13 mouse cellular contexts compared by ENCODE assay signal in the genomic region with DNA sequence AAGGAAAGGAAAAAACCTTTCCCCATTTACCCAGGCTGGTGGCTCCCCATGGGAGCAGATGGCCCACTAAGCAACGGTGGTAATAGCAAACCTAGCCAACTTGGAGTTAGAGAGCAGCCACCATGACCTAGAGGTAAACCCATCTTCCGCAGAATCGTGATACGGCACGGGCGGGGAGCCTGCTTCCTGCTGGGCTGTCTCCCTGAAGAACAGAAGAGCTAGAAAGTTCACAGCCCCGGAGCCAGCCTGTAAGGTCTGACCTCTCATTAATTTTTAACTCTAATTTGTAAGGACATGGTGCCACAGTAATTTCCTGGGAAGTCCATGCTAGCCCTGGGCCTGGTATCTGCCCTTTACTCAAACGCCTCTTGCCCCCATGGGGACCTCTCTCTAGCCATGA. TPM values are rescaled to one million over a fixed set of nuclear protein-coding genes. Genes with fewer than 3 reads are reported as not detected.
DNase-seq lines count a peak whose midpoint lies in the region; ATAC-seq and TF ChIP-seq lines count a peak whose summit lies in the region.
"Had no signal": no experiment of that assay in that cellular context is flagged by ENCODE, and none has a peak within 500 bp of the region (broad histone marks: within the 10 kb centered on the region; RNA-seq: fewer than 3 reads in every experiment).

No protein-coding gene starts in this region.

- TF ChIP-seq CTCF in E14TG2a.4 (conservative IDR thresholded peaks at IDR 0.05; ENCODE audit: low read length): no peak

- H3K9ac ChIP-seq in ES-E14 (ENCODE audit: insufficient read depth, low read depth, low read length, poor library complexity, severe bottlenecking): no peak overlapping the region
- H3K9ac ChIP-seq in liver, embryonic 11.5 days (ENCODE audit: low read depth, low read length): no peak overlapping the region
- H3K9ac ChIP-seq: embryonic facial prominence, embryonic 15.5 days; hindbrain, embryonic 14.5 days; limb, embryonic 15.5 days had no signal

- no peaks in the 10 kb centered on the region for H3K9me3 ChIP-seq in E14TG2a.4 (ENCODE audit: low read length)
- H3K9me3 ChIP-seq in ES-E14 (ENCODE audit: control insufficient read depth, insufficient read depth, low read depth, low read length): no peaks in the 10 kb centered on the region
- H3K9me3 ChIP-seq in liver, embryonic 11.5 days (ENCODE audit: control insufficient read depth, low read length): no peaks in the 10 kb centered on the region
- H3K9me3 ChIP-seq: embryonic facial prominence, embryonic 15.5 days; forebrain, embryonic 13.5 days; limb, embryonic 15.5 days; midbrain, embryonic 15.5 days had no signal

- WGBS in liver, embryonic 11.5 days: 46% methylated on average over 8 of the region's 8 CpGs

- H3K4me2 ChIP-seq in liver, embryonic 11.5 days: peak overlapping the region; percentile 68

- H3K4me1 ChIP-seq in E14TG2a.4 (replicated peaks; ENCODE audit: low read depth, low read length) (peaks cover 44% of the 10 kb centered on the region), ES-E14 (ENCODE audit: control insufficient read depth in 2 of 2, insufficient read depth in 2 of 2, low read length in 2 of 2, poor library complexity in 1 of 2) (peaks cover 3 to 4% of the 10 kb centered on the region in 2 experiments; a peak in 2 of 4 replicates)
- H3K4me1 ChIP-seq in liver, embryonic 11.5 days (replicated peaks; ENCODE audit: control insufficient read depth, insufficient read depth, low read length): peaks cover 12% of the 10 kb centered on the region

- no peak for DNase-seq in ES-E14 (ENCODE audit: low read depth, low spot score)
- DNase-seq in kidney, adult 9 months: peak; percentile 79
- no peak for DNase-seq in liver, embryonic 11.5 days (ENCODE audit: low spot score)
- no peak for DNase-seq in lung, postnatal 4 days
- no peak for DNase-seq in cerebellum, adult 11 months
- no peak for DNase-seq in cerebellum, adult 9-11 months

- ATAC-seq in liver, embryonic 11.5 days (replicated peaks; ENCODE audit: low FRiP score): no peak

- H3K27ac ChIP-seq in ES-E14 (ENCODE audit: insufficient read depth, low read depth, low read length, poor library complexity, severe bottlenecking): 0 out of 2 replicates have a peak overlapping the region, but pooled peaks have one; percentile 6
- H3K27ac ChIP-seq in liver, embryonic 11.5 days (ENCODE audit: low read depth, low read length): no peak overlapping the region
- H3K27ac ChIP-seq: embryonic facial prominence, embryonic 15.5 days; forebrain, embryonic 13.5 days; hindbrain, embryonic 14.5 days; limb, embryonic 15.5 days; midbrain, embryonic 15.5 days had no signal

- H3K4me3 ChIP-seq in E14TG2a.4 (replicated peaks; ENCODE audit: low read length): peak overlapping the region; percentile 46
- H3K4me3 ChIP-seq in ES-E14 (ENCODE audit: insufficient read depth in 1 of 2, low read depth in 1 of 2, low read length in 2 of 2, poor library complexity in 1 of 2, severe bottlenecking in 1 of 2): no peak overlapping the region
- no peak overlapping the region for H3K4me3 ChIP-seq in liver, embryonic 11.5 days (ENCODE audit: low read depth, low read length)

- in situ Hi-C loops in ES-E14 (cut with MboI; ENCODE audit: low sequenced_read_pairs in 2 of 2, unreplicated experiment in 2 of 2): no loop called here

- H3K27me3 ChIP-seq in E14TG2a.4 (ENCODE audit: insufficient read depth, low read length): no peaks in the 10 kb centered on the region
- H3K27me3 ChIP-seq in liver, embryonic 11.5 days (replicated peaks; ENCODE audit: control insufficient read depth, insufficient read depth, low read length): no peaks in the 10 kb centered on the region
- H3K27me3 ChIP-seq: embryonic facial prominence, embryonic 15.5 days; forebrain, embryonic 13.5 days; limb, embryonic 15.5 days; midbrain, embryonic 15.5 days; Patski had no signal

- H3K36me3 ChIP-seq in E14TG2a.4 (ENCODE audit: insufficient read depth, low read length): peaks cover 25% of the 10 kb centered on the region
- H3K36me3 ChIP-seq in ES-E14 (ENCODE audit: control insufficient read depth, insufficient read depth, low read length, poor library complexity, severe bottlenecking): peaks cover 2% of the 10 kb centered on the region; the same call in 1 of the 2 replicates
- H3K36me3 ChIP-seq in liver, embryonic 11.5 days (ENCODE audit: control insufficient read depth, insufficient read depth, low read length): no peaks in the 10 kb centered on the region
- H3K36me3 ChIP-seq: embryonic facial prominence, embryonic 15.5 days; limb, embryonic 15.5 days; midbrain, embryonic 15.5 days had no signal

TF ChIP-seq in ES-E14, 5 proteins besides CTCF, POLR2A, EP300 and RAD21:
- no peak for TF ChIP-seq ZC3H11A (IDR thresholded peaks at IDR 0.05; ENCODE audit: borderline replicate concordance, low read depth, low read length)
- no peak for TF ChIP-seq CHD2 (IDR thresholded peaks at IDR 0.05; ENCODE audit: low read depth, low read length)
- TF ChIP-seq HCFC1 (IDR thresholded peaks at IDR 0.05; ENCODE audit: borderline replicate concordance, insufficient read depth, low read length): no peak
- TF ChIP-seq ZNF384 (IDR thresholded peaks at IDR 0.05; ENCODE audit: low read depth, low read length): no peak
- no peak for TF ChIP-seq MAFK (IDR thresholded peaks at IDR 0.05; ENCODE audit: insufficient read depth, low read depth, low read length)

RNA-seq across cellular contexts. Expression of a gene that starts 9.2 kb away (rescaled TPM):
- total RNA-seq in ES-E14 (2012; rRNA removed): 3,112 and 3,420 TPM in 2 replicates
- polyA plus RNA-seq in liver, embryonic 11.5 days (2014; fragmentation: Nextera tagmentation; extraction: Ambion mirVana): 1,154 and 1,248 TPM in 2 replicates

RNA-seq across cellular contexts. Expression of a gene that starts 26.2 kb away (rescaled TPM):
- total RNA-seq in ES-E14 (2012; rRNA removed): 47.8 and 52.8 TPM in 2 replicates
- polyA plus RNA-seq in liver, embryonic 11.5 days (2014; fragmentation: Nextera tagmentation; extraction: Ambion mirVana): 3.5 and 4.5 TPM in 2 replicates

RNA-seq across cellular contexts. Expression of a gene that starts 35.0 kb away (rescaled TPM):
- total RNA-seq in ES-E14 (2012; rRNA removed): 5.9 and 6.1 TPM in 2 replicates
- polyA plus RNA-seq in liver, embryonic 11.5 days (2014; fragmentation: Nextera tagmentation; extraction: Ambion mirVana): 0.18 and 0.38 TPM in 2 replicates

RNA-seq across cellular contexts. Expression of a gene that starts 35.5 kb away (rescaled TPM):
- total RNA-seq in ES-E14 (2012; rRNA removed): 11.4 and 12.2 TPM in 2 replicates
- 6.2 and 7.6 TPM in 2 replicates for polyA plus RNA-seq in liver, embryonic 11.5 days (2014; fragmentation: Nextera tagmentation; extraction: Ambion mirVana)
